Mouse (Mus musculus) splenic B cell, adult 2 months (primary cell): ENCODE results near the gene Gzf1.

Source experiments
- DNase-seq: peaks from one replicate; pipeline ENCODE4 v3.0.0-alpha.2; 2011; ENCODE audit warnings: low read depth, low spot score
- H3K27me3 ChIP-seq: 2 replicates; pipeline ENCODE4 v1.6.1; 2012; ENCODE audit warnings: mild to moderate bottlenecking, low read length, moderate library complexity, mixed read lengths; ENCODE audit not compliant: control insufficient read depth, poor library complexity, insufficient read depth, severe bottlenecking
- H3K36me3 ChIP-seq: 2 replicates; pipeline ENCODE4 v1.6.1; 2012; ENCODE audit warnings: mild to moderate bottlenecking, low read length, moderate library complexity, mixed read lengths; ENCODE audit not compliant: control insufficient read depth, poor library complexity, insufficient read depth, severe bottlenecking

Gzf1 gene

DNA sequence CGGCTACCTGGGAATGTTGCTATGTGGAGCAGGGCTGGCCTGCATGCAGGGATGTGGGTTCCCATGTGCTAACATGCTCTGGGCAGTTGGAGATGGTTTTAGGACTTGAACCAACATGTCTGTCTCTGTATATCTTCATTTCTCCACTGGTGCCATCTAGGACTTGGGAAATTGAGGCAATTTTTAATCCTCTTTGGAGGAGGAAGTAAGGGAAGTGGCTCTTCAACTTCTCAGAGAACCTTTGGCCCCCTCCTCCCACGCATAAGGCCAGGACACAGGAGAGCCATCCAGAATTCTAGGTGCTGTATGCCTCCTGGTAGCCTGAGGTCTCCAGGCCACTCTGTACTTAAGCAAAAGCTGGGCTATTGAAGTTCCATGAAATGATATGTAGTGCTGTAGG lies 4.1 kb downstream of the Gzf1 start:
- Histone ChIP-seq H3K36me3 (peaks cover 2% of the 10 kb centered on the region; the same call in 1 of the 2 replicates), H3K27me3 (no peaks in the 10 kb centered on the region)
- DNase-seq = no peak

DNA sequence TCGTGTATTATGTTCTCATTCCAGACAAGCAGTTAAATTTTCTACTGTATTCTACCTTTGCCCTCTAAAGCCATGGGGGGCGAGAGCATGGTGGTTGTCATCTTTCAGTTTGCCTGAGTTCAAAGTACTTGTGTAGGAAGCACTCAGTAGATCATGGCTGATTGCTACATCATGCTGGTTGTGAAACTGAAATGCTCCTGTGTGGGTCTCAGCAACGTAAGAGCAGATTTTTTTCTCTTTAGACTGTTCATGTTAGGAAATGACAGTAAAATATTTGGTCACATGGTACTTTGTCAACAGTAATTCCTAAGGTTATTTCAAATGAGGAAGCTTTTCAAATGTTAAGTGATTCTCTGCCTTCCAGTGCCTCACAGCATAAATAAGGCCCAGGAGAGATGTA lies 4.9 kb downstream of the Gzf1 start:
- DNase-seq = no peak
- H3K27me3 ChIP-seq = no peaks in the 10 kb centered on the region

GRCm38 (mm10) chr2:148686862-148687261 lies 6.0 kb downstream of the Gzf1 start:
- no peak for DNase-seq
- Histone ChIP-seq H3K27me3 (no peaks in the 10 kb centered on the region), H3K36me3 (peaks cover 2% of the 10 kb centered on the region; the same call in 1 of the 2 replicates)

More for the DNA sequence above, 4.9 kb downstream of the Gzf1 start:
- H3K36me3 ChIP-seq = peaks cover 2% of the 10 kb centered on the region; the same call in 1 of the 2 replicates

GRCm38 (mm10) chr2:148687971-148688370 lies 7.1 kb downstream of the Gzf1 start:
- Histone ChIP-seq H3K27me3 (no peaks in the 10 kb centered on the region), H3K36me3 (peaks cover 2% of the 10 kb centered on the region; the same call in 1 of the 2 replicates)
- DNase-seq = no peak

DNA sequence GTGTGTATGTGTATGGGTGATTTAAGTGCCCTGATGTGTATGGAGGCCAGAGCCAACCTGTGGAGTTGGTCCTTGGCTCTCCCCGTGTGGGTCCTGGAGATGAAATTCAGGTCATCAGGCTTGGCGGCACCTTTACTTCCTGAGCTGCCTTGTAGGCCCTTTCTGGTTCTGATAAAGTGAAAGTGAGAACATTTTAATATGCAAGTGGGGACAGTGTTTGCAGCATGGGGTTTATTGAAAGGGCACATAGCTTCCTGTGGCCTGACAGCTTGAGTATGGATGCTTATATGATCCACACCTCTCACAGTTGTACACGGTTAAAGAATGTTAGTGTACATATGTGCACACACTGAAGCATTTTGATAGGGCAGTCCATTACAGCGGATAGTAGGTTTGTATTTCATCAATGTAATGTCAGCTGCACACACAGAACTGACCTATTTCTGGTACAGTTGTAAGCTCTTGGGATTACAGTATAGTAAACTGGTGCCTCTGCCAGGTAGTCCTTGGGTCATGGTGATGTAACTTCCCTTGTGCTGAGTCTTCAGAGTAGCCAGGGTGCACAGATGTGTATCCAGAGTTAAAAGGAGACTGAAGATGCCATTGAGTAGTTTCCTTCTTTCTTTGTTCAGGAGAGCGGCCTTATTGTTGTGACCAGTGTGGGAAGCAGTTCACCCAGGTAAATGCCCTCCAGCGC lies 8.8 kb downstream of the Gzf1 start:
- no peak for DNase-seq
- no peaks in the 10 kb centered on the region for H3K27me3 ChIP-seq
- H3K36me3 ChIP-seq = peaks cover 2% of the 10 kb centered on the region; the same call in 1 of the 2 replicates

DNA sequence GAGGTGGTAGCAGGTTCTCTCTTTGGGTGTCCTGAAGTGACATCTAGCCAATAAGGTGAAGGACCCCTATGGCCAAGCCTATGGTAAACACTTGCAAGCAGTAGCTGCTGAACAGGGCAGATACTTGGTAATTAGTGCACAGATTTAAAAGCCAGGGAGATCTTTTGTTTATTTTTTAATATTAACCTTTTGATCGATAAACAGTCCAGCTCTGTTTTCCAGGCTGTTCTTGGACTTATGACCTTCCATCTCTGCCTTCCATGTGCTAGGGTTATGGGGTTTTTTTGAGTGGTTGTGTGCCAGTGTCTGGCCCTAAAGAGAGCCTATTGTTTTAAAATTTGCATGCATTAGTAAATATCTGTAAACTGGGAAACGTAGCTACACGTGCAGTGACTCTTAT lies 9.5 kb downstream of the Gzf1 start:
- no peak for DNase-seq
- H3K36me3 ChIP-seq = peaks cover 2% of the 10 kb centered on the region; the same call in 1 of the 2 replicates
- H3K27me3 ChIP-seq = no peaks in the 10 kb centered on the region

DNA sequence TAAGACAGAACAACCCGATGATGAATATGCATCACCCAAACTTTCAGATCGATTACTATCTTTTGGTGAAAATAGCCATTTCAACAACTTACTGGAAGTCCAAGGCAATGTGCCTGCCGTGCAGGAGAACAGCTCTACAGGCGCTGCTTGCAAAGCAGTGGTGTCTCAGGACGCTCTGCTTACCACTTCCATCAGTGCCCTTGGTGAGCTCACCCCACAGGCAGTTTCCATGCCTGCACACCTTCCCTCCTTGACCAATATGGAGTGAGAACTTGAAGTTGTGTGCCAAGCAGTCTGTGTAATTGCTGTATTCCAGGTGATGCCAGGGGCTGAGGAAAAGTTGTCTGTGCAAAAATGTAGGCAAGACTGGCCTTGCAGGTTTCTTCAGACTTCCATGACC lies 10.0 kb downstream of the Gzf1 start:
- DNase-seq = no peak
- peaks cover 2% of the 10 kb centered on the region; the same call in 1 of the 2 replicates for H3K36me3 ChIP-seq
- no peaks in the 10 kb centered on the region for H3K27me3 ChIP-seq

GRCm38 (mm10) chr2:148698571-148698970 lies 17.7 kb downstream of the Gzf1 start:
- peak; percentile 30 for DNase-seq
- no peaks in the 10 kb centered on the region for H3K27me3 ChIP-seq
- H3K36me3 ChIP-seq = no peaks in the 10 kb centered on the region

DNA sequence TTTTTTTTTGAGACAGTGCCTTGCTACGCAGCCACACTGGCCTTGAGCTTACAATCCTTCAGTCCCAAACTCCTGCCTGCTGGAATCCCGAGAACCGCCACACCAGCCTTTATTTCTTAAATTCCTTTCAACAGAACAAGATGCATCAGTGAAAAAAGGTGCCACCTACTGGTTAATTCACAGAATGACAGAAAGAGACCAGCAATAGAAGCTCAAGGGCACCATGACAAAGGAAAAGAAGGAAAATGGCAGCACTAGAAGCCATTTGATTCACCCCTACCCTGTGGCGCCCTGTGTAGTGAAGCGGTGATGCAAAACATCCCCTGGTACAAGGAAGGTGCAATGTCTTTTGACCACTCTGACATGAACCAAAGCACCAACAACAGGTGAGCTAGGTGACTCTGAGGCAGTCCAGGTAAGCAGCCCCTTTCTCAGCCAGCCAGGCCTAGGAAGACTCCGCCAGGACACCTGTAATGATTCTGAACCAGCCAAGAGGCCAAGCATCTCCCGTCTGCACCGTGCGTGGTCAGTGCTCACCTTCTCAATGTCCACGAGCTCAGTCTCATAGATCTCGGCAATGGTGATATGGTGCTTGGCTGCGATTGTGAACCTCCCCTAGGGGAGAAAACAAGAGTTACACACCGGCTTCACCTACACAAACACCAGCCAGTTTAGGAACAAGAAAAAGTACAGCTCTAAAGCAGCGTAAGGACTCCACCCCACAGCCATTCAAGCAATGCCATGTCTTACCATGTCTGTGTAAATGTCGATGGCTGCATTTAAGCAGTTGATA lies 25.8 kb downstream of the Gzf1 start:
- H3K27me3 ChIP-seq = no peaks in the 10 kb centered on the region
- no peaks in the 10 kb centered on the region for H3K36me3 ChIP-seq
- DNase-seq = peak; percentile 48

- DNase-seq = no peak
- H3K27me3 ChIP-seq = no peaks in the 10 kb centered on the region
- no peaks in the 10 kb centered on the region for H3K36me3 ChIP-seq
Measured at GRCm38 (mm10) chr2:148707202-148707530, 26.3 kb downstream of the Gzf1 start.

GRCm38 (mm10) chr2:148712326-148712725 lies 31.5 kb downstream of the Gzf1 start:
- H3K27me3 ChIP-seq = no peaks in the 10 kb centered on the region
- H3K36me3 ChIP-seq = no peaks in the 10 kb centered on the region
- no peak for DNase-seq

GRCm38 (mm10) chr2:148717072-148717471 lies 36.2 kb downstream of the Gzf1 start:
- no peaks in the 10 kb centered on the region for H3K36me3 ChIP-seq
- H3K27me3 ChIP-seq = no peaks in the 10 kb centered on the region
- DNase-seq = no peak

DNA sequence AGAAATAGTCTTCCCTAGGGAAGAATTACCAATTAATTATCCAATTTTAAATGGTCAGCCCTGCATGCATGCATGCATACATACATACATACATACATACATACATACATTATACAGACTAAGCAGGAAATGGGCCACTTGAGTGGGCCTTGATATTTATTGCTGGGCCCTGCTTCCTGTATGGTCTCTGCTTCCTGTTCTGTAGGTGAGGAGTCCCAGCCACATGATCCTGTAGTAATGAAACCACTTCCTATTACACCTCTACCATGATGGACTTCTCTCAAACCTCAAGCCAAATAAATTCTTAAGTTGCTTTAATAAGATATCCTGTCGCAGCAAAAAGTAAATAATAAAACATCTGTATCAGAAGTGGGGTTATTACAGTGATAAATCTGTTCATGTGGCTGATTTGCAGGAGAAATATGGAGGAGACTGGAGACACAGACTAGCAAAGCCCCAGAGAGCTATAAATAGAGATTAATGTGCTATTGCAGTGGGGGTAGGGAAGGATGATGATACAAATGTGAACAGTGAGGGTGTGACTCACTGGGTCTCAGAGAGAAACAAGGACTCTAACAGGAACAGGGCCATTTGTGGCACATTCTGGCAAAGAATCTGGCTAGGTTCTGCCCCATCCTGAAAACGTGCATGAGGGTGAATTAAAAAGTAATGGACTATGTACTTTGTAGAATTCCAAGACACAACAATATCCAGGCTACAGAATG lies 38.6 kb downstream of the Gzf1 start:
- Histone ChIP-seq H3K27me3 (no peaks in the 10 kb centered on the region), H3K36me3 (no peaks in the 10 kb centered on the region)
- DNase-seq = peak; percentile 7

GRCm38 (mm10) chr2:148731614-148732326 lies 50.9 kb downstream of the Gzf1 start:
- DNase-seq = no peak
- no peaks in the 10 kb centered on the region for H3K36me3 ChIP-seq

More at GRCm38 (mm10) chr2:148731614-148732326, 50.9 kb downstream of the Gzf1 start:
- no peaks in the 10 kb centered on the region; the same call in 1 of the 2 replicates for H3K27me3 ChIP-seq
